Comparison of ENCODE assay signal across 14 mouse cellular contexts in genomic region chr2:27918106-27918505, GRCm38 (mm10). TPM values are rescaled to one million over a fixed set of nuclear protein-coding genes. Genes with fewer than 3 reads are reported as not detected.
DNase-seq lines count a peak whose midpoint lies in the region; ATAC-seq and TF ChIP-seq lines count a peak whose summit lies in the region.
"Had no signal": no experiment of that assay in that cellular context is flagged by ENCODE, and none has a peak within 500 bp of the region (broad histone marks: within the 10 kb centered on the region; RNA-seq: fewer than 3 reads in every experiment).

No protein-coding gene starts in this region.

- no peak overlapping the region for H3K9ac ChIP-seq in midbrain, postnatal 0 days (replicated peaks; ENCODE audit: low read length, poor library complexity, severe bottlenecking)
- no peak overlapping the region for H3K9ac ChIP-seq in midbrain, embryonic 15.5 days
- H3K9ac ChIP-seq in neural tube, embryonic 15.5 days (replicated peaks), result no peak overlapping the region
- H3K9ac ChIP-seq: lung, embryonic 15.5 days had no signal

- DNase-seq in heart, adult 8-10 months (ENCODE audit: low spot score), result peak; percentile 53
- DNase-seq in heart, postnatal 4 days, result no peak
- peak; percentile 55 for DNase-seq in midbrain, postnatal 0 days (ENCODE audit: low spot score)
- DNase-seq in cerebellum, postnatal 14 days, result peak; percentile 76 to 84
- DNase-seq in thymus, postnatal 4 days, result no peak
- no peak for DNase-seq in layer of hippocampus, adult 2 months (ENCODE audit: low spot score in 2 of 2)
- DNase-seq: right cerebral cortex, postnatal 25 days; thymus, adult 18-20 months had no signal

- no peak for TF ChIP-seq CTCF in midbrain, postnatal 0 days (IDR thresholded peaks at IDR 0.05)
- no peak for TF ChIP-seq CTCF in layer of hippocampus, adult 2 months (conservative IDR thresholded peaks at IDR 0.05)

- no peaks in the 10 kb centered on the region for H3K36me3 ChIP-seq in midbrain, postnatal 0 days (ENCODE audit: insufficient read depth, low read length)
- H3K36me3 ChIP-seq in midbrain, embryonic 15.5 days (replicated peaks), result no peaks in the 10 kb centered on the region
- no peaks in the 10 kb centered on the region for H3K36me3 ChIP-seq in neural tube, embryonic 15.5 days
- H3K36me3 ChIP-seq: lung, embryonic 15.5 days had no signal

- 82% methylated on average over 7 of the region's 7 CpGs for WGBS in midbrain, postnatal 0 days
- WGBS in midbrain, embryonic 15.5 days, result 83% methylated on average over 7 of the region's 7 CpGs
- WGBS in neural tube, embryonic 15.5 days, result 81% methylated on average over 7 of the region's 7 CpGs

- no peak overlapping the region for H3K4me3 ChIP-seq in midbrain, postnatal 0 days (ENCODE audit: low read depth, low read length)
- no peak overlapping the region for H3K4me3 ChIP-seq in midbrain, embryonic 15.5 days
- H3K4me3 ChIP-seq in neural tube, embryonic 15.5 days (replicated peaks), result no peak overlapping the region
- H3K4me3 ChIP-seq in layer of hippocampus, adult 2 months, result no peak overlapping the region
- H3K4me3 ChIP-seq: lung, embryonic 15.5 days had no signal

- ATAC-seq in midbrain, postnatal 0 days (ENCODE audit: low FRiP score), result no peak
- no peak for ATAC-seq in midbrain, embryonic 15.5 days (replicated peaks)
- no peak for ATAC-seq in neural tube, embryonic 15.5 days (ENCODE audit: low FRiP score)
- ATAC-seq: hindbrain, embryonic 16.5 days; midbrain, embryonic 16.5 days had no signal

- no peak overlapping the region for H3K27ac ChIP-seq in midbrain, postnatal 0 days (ENCODE audit: low read depth, low read length)
- no peak overlapping the region for H3K27ac ChIP-seq in midbrain, embryonic 15.5 days
- H3K27ac ChIP-seq in neural tube, embryonic 15.5 days (replicated peaks), result no peak overlapping the region
- H3K27ac ChIP-seq in layer of hippocampus, adult 2 months, result no peak overlapping the region
- H3K27ac ChIP-seq: lung, embryonic 15.5 days had no signal

- no peaks in the 10 kb centered on the region for H3K9me3 ChIP-seq in midbrain, postnatal 0 days (ENCODE audit: low read length)
- no peaks in the 10 kb centered on the region for H3K9me3 ChIP-seq in midbrain, embryonic 15.5 days
- no peaks in the 10 kb centered on the region for H3K9me3 ChIP-seq in neural tube, embryonic 15.5 days (replicated peaks)
- H3K9me3 ChIP-seq: lung, embryonic 15.5 days had no signal

- H3K4me2 ChIP-seq in midbrain, postnatal 0 days (ENCODE audit: low read depth, low read length, poor library complexity, severe bottlenecking), result no peak overlapping the region
- H3K4me2 ChIP-seq in midbrain, embryonic 15.5 days, result no peak overlapping the region
- no peak overlapping the region for H3K4me2 ChIP-seq in neural tube, embryonic 15.5 days
- H3K4me2 ChIP-seq: liver, embryonic 11.5 days; lung, embryonic 15.5 days had no signal

- no peaks in the 10 kb centered on the region for H3K4me1 ChIP-seq in midbrain, postnatal 0 days (ENCODE audit: insufficient read depth, low read length)
- H3K4me1 ChIP-seq in midbrain, embryonic 15.5 days, result no peaks in the 10 kb centered on the region
- no peaks in the 10 kb centered on the region for H3K4me1 ChIP-seq in neural tube, embryonic 15.5 days

- H3K27me3 ChIP-seq in midbrain, postnatal 0 days (ENCODE audit: insufficient read depth, low read length), result no peaks in the 10 kb centered on the region
- H3K27me3 ChIP-seq in midbrain, embryonic 15.5 days (replicated peaks), result no peaks in the 10 kb centered on the region
- H3K27me3 ChIP-seq in neural tube, embryonic 15.5 days (replicated peaks), result no peaks in the 10 kb centered on the region
- H3K27me3 ChIP-seq: lung, embryonic 15.5 days had no signal

RNA-seq across cellular contexts. Expression of gene Col5a1, which starts 31.9 kb away (rescaled TPM):
- 10 to 100 TPM; 10.8 to 17.6 (median 15.1) TPM for total RNA-seq in heart, adult 8-10 months (2022)
- 100 to 1,000 TPM; 167 to 185 TPM for total RNA-seq in heart, postnatal 4 days (2021)
- 16.9 and 23.4 TPM in 2 replicates for total RNA-seq in midbrain, postnatal 0 days (2014; rRNA removed)
- polyA plus RNA-seq in midbrain, postnatal 0 days (2015; fragmentation: Nextera tagmentation; extraction: Ambion mirVana), result 5.4 and 5.6 TPM in 2 replicates
- polyA plus RNA-seq in midbrain, embryonic 15.5 days (2015; fragmentation: Nextera tagmentation; extraction: Ambion mirVana), result 8.7 and 9.5 TPM in 2 replicates
- 21.5 and 29.0 TPM in 2 replicates for polyA plus RNA-seq in neural tube, embryonic 15.5 days (2015; fragmentation: Nextera tagmentation; extraction: Ambion mirVana)
- total RNA-seq in layer of hippocampus, adult 2 months (2021), result 1 to 10 TPM; 3.6 to 4.1 TPM

Comparison
In these comparisons a context has a peak if more than half of its experiments do, and no peak if none do; other contexts are left out.
1. DNase-seq: peak in heart, adult 8-10 months (single experiment), midbrain, postnatal 0 days (single experiment) and cerebellum, postnatal 14 days (2 of 2); none in heart, postnatal 4 days (single experiment), thymus, postnatal 4 days (single experiment) and layer of hippocampus, adult 2 months (0 of 2).